Mouse (Mus musculus) thymus, adult 2 months (tissue): ENCODE data around the gene Nuak2.

ENCODE experiments used
- CTCF ChIP-seq: fragments of 200-500 bp; IDR thresholded peaks from 2 replicates; pipeline ENCODE4 v1.5.1; 2012; ENCODE audit warnings: mild to moderate bottlenecking, control low read depth, low read length, moderate library complexity, borderline replicate concordance; ENCODE audit not compliant: control insufficient read depth, poor library complexity, insufficient read depth; ENCODE audit errors: extremely low read depth
- POLR2A ChIP-seq: fragments of 200-500 bp; IDR thresholded peaks from 2 replicates; pipeline ENCODE4 v1.6.1; 2012; ENCODE audit warnings: mild to moderate bottlenecking, low read length, control low read depth, moderate library complexity; ENCODE audit not compliant: control insufficient read depth, poor library complexity, insufficient read depth; ENCODE audit errors: extremely low read depth

DNA sequence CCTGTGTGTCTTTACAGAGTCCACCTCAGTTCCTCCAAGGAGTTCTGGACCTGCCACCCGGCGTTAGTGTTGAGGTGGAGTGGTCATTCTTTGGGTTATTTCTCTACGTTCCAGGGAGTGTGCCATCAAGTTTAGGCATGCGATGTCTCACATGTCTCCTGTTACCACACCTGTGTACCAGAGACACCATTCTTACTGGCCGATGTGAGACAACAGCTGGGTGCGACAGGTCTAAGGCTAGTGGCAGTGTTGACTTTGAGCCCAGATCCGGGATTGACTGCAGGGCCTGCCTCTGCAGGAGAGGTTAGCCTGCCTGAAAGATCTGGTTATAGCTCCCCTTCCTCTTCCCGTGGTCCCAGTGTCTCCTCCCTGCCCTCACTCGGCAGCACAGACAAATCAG is 38.3 kb downstream of the Nuak2 start:
- TF ChIP-seq CTCF: no peak
- TF ChIP-seq POLR2A: no peak
